Mouse (Mus musculus) retina, postnatal 7 days (tissue): ENCODE data around the gene Abcc10.

Experiments
- DNase-seq: peaks from one replicate; pipeline ENCODE4 v3.0.0-alpha.2; 2012; ENCODE audit warnings: low read depth, low spot score

Gene Abcc10

DNA sequence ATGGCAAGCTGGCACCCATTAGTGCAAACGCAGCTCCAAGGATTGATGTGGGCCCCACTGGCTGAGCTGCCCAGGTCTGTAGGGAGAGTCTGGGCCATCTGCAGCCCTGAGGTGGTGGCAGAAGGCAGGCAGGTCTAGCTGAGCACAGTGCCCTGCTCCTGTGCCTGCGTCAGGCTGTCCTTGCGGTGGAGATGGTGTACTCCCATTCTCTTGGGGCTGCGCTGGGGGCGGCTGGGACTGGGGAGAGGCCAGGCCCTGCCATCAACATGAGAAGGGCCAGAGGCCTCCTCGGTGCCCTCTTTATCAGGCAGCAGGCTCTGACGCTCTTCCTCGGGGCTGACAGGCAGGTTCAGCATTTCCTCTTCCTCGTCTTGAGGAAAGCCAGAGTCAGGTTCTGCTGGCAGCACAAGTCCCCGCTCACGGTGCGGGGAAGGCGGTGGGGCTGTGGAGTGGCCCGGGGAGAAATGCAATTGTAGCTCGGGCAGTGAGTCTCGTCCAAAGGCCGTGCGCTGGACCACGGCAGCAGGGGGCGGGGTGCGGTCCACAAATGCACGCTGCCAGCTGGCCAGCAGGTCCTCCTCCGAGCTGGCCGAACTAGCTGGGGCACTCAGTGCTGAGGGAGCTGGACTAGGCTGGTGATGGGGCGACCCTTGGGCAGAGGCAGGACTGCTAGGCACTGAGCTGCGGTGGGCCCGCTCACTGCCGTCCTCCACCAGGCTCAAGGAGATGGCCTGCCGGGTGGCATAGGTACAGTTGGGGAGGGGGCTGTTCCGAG is 69.7 kb downstream of the Abcc10 start:
- no peak for DNase-seq

DNA sequence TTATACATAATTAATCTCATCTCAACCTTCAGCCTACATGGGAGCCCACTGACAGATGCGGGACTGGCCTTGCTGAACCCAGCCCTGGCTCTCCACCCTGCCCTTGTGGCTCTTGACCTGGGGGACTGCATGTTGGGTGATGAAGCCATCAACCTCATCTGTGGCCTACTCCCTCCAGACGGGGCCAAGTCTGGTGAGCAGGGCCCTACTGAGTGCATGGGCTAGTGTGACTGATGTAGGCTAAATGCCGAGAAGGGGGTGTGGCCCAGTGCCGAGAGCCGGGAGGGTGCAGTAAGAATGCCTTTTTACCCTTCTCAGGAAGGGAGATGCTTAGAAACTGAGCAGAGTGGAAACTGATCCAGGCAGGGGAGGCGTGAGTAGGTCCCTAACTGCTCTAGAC is 73.0 kb downstream of the Abcc10 start:
- no peak for DNase-seq

DNA sequence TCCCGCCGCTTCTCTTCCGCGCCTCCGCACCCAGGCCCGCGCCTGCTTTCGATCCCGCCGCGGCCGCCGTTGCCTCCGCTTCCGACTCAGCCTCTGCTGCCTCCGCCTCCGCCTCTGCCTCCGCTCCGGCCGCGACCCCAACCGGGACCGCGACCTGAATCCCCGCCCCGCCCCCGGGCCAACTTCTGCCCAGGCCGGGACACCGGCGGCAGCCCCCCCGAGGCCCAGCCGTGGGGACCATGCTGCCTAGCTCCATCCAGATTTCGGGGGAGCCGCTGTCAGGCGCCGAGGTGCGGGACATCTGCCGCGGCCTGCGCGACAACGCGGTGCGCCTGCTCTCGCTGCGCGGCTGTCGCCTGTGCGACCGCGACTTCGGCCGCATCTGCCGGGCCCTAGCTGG is 74.0 kb downstream of the Abcc10 start:
- DNase-seq: peak; percentile 24

DNA sequence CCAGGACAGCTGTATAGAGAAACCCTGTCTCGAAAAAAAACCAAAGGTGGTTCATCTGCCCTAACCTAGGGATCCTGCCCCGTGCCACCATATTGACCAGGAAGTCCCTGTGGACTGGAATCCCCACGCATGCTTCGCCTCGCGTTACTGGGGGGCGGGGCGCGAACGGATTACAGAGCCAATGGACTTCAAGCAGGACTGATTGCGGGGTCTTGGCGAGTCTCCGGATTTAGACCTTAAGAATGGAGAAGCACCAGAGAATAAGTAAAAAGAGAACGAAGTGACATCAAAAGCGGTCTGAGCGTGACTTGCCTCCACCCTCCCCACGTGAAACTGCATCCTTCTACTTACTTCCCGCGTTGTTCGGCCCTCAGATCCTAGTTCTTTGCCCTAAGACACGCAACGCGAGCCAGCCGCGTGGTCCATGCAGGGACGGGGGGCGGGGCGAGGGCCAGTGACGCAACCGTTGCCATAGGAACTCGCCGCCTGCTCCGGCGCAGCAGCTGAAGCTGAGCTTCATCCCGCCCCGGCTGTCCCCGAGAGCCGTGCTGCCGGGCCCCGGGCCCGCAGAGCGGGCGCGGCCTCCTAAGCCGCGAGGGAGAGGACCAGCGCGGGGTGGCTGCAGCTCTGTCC is 74.6 kb downstream of the Abcc10 start, which contains the start of gene Lrrc73:
Gene Lrrc73, plus strand, starts transcription at position 80 of the 633 bp plus-strand sequence.
- DNase-seq: peak; percentile 81
